Mouse (Mus musculus): ENCODE measurements at regions not wholly inside any gene's neighbourhood (a gene's known extent, or its start where the extent isn't known, plus 50 kb on each side); places are given as distances from the start of the nearest gene placed in this dataset.

- no peaks in the 10 kb centered on the region for H3K27me3 ChIP-seq (replicated peaks; ENCODE audit: low read depth, poor library complexity, severe bottlenecking)
- H3K36me3 ChIP-seq (replicated peaks): no peaks in the 10 kb centered on the region
- H3K27ac ChIP-seq (replicated peaks): no peak overlapping the region
- no peaks in the 10 kb centered on the region for H3K9me3 ChIP-seq
- DNase-seq (ENCODE audit: low spot score): no peak
- no peak overlapping the region for H3K4me3 ChIP-seq
- H3K4me1 ChIP-seq: peaks cover 41% of the 10 kb centered on the region
- 76% methylated on average over 13 of the region's 13 CpGs for WGBS
Observed at GRCm38 (mm10) chr6:140339731-140340130, 84.1 kb upstream of the Plekha5 start.

- Histone ChIP-seq H3K27ac (replicated peaks) (peak overlapping the region; percentile 86), H3K9me3 (no peaks in the 10 kb centered on the region), H3K4me1 (peaks cover 45% of the 10 kb centered on the region), H3K27me3 (replicated peaks; ENCODE audit: low read depth, poor library complexity, severe bottlenecking) (no peaks in the 10 kb centered on the region), H3K36me3 (replicated peaks) (no peaks in the 10 kb centered on the region), H3K4me3 (peak overlapping the region; percentile 28; the same call in 1 of the 2 replicates)
- 33% methylated on average over 19 of the region's 19 CpGs for WGBS
- DNase-seq (ENCODE audit: low spot score): no peak
Observed at GRCm38 (mm10) chr6:140337897-140338749, 85.7 kb upstream of the Plekha5 start.

- H3K36me3 ChIP-seq (replicated peaks): no peaks in the 10 kb centered on the region
- H3K4me1 ChIP-seq: peaks cover 47% of the 10 kb centered on the region
- H3K4me3 ChIP-seq: peak overlapping the region; percentile 28; the same call in 1 of the 2 replicates
- H3K9me3 ChIP-seq: no peaks in the 10 kb centered on the region
- DNase-seq (ENCODE audit: low spot score): peak; percentile 61
- WGBS: 0% methylated on average over 3 of the region's 3 CpGs
- H3K27ac ChIP-seq (replicated peaks): peak overlapping the region; percentile 86
- no peaks in the 10 kb centered on the region for H3K27me3 ChIP-seq (replicated peaks; ENCODE audit: low read depth, poor library complexity, severe bottlenecking)
Observed at GRCm38 (mm10) chr6:140337083-140337491, 86.8 kb upstream of the Plekha5 start.

GRCm38 (mm10) chr6:140336414-140336941 lies 87.4 kb upstream of the Plekha5 start:
- Histone ChIP-seq H3K36me3 (replicated peaks) (no peaks in the 10 kb centered on the region), H3K9me3 (no peaks in the 10 kb centered on the region), H3K4me1 (peaks cover 46% of the 10 kb centered on the region), H3K27ac (replicated peaks) (peak overlapping the region; percentile 86), H3K4me3 (peak overlapping the region; percentile 36), H3K27me3 (replicated peaks; ENCODE audit: low read depth, poor library complexity, severe bottlenecking) (no peaks in the 10 kb centered on the region)
- 2% methylated on average over 13 of the region's 13 CpGs for WGBS
- peak; percentile 56 for DNase-seq (ENCODE audit: low spot score)

- Histone ChIP-seq H3K27ac (replicated peaks) (no peak overlapping the region), H3K4me3 (no peak overlapping the region), H3K9me3 (no peaks in the 10 kb centered on the region), H3K4me1 (peaks cover 38% of the 10 kb centered on the region), H3K36me3 (replicated peaks) (no peaks in the 10 kb centered on the region), H3K27me3 (replicated peaks; ENCODE audit: low read depth, poor library complexity, severe bottlenecking) (no peaks in the 10 kb centered on the region)
- peak; percentile 29 for DNase-seq (ENCODE audit: low spot score)
- 41% methylated on average over 3 of the region's 3 CpGs for WGBS
Observed at GRCm38 (mm10) chr6:140333397-140333796, 90.5 kb upstream of the Plekha5 start.

- no peak overlapping the region for H3K4me3 ChIP-seq
- no peaks in the 10 kb centered on the region for H3K9me3 ChIP-seq
- H3K27me3 ChIP-seq (replicated peaks; ENCODE audit: low read depth, poor library complexity, severe bottlenecking): no peaks in the 10 kb centered on the region
- 95% methylated on average over 11 of the region's 11 CpGs for WGBS
- 0 out of 2 replicates have a peak, but pooled peaks cover 4% of the 10 kb centered on the region for H3K4me1 ChIP-seq
- H3K36me3 ChIP-seq (replicated peaks): no peaks in the 10 kb centered on the region
- no peak overlapping the region for H3K27ac ChIP-seq (replicated peaks)
- DNase-seq (ENCODE audit: low spot score): no peak
Observed at GRCm38 (mm10) chr6:140308641-140309040, 115.2 kb upstream of the Plekha5 start.

- no peak for DNase-seq (ENCODE audit: low spot score)
- Histone ChIP-seq H3K27ac (replicated peaks) (no peak overlapping the region), H3K36me3 (replicated peaks) (no peaks in the 10 kb centered on the region), H3K27me3 (replicated peaks; ENCODE audit: low read depth, poor library complexity, severe bottlenecking) (no peaks in the 10 kb centered on the region), H3K4me1 (0 out of 2 replicates have a peak, but pooled peaks cover 4% of the 10 kb centered on the region), H3K9me3 (no peaks in the 10 kb centered on the region), H3K4me3 (no peak overlapping the region)
- 94% methylated on average over 6 of the region's 6 CpGs for WGBS
Observed at GRCm38 (mm10) chr6:140306811-140307558, 116.9 kb upstream of the Plekha5 start.

- WGBS: 64% methylated on average over 5 of the region's 5 CpGs
- no peak overlapping the region for H3K27ac ChIP-seq (replicated peaks)
Observed at GRCm38 (mm10) chr6:140304105-140304504, 119.7 kb upstream of the Plekha5 start.

GRCm38 (mm10) chr6:140300470-140301145 lies 123.2 kb upstream of the Plekha5 start:
- H3K4me1 ChIP-seq: peaks cover 12% of the 10 kb centered on the region
- no peak overlapping the region for H3K27ac ChIP-seq (replicated peaks)
- H3K4me3 ChIP-seq: no peak overlapping the region
- WGBS: 52% methylated on average over 7 of the region's 7 CpGs
- H3K27me3 ChIP-seq (replicated peaks; ENCODE audit: low read depth, poor library complexity, severe bottlenecking): no peaks in the 10 kb centered on the region
- no peaks in the 10 kb centered on the region for H3K36me3 ChIP-seq (replicated peaks)
- no peak for DNase-seq (ENCODE audit: low spot score)
- no peaks in the 10 kb centered on the region for H3K9me3 ChIP-seq

More at GRCm38 (mm10) chr6:140304105-140304504, 119.7 kb upstream of the Plekha5 start:
- DNase-seq (ENCODE audit: low spot score): no peak
- H3K4me3 ChIP-seq: no peak overlapping the region
- H3K9me3 ChIP-seq: no peaks in the 10 kb centered on the region
- no peaks in the 10 kb centered on the region for H3K27me3 ChIP-seq (replicated peaks; ENCODE audit: low read depth, poor library complexity, severe bottlenecking)
- H3K4me1 ChIP-seq: peaks cover 12% of the 10 kb centered on the region
- H3K36me3 ChIP-seq (replicated peaks): no peaks in the 10 kb centered on the region

GRCm38 (mm10) chr6:140299653-140300052 lies 124.2 kb upstream of the Plekha5 start:
- H3K27ac ChIP-seq (replicated peaks): no peak overlapping the region
- no peak for DNase-seq (ENCODE audit: low spot score)
- H3K4me3 ChIP-seq: no peak overlapping the region
- 65% methylated on average over 7 of the region's 7 CpGs for WGBS
- H3K36me3 ChIP-seq (replicated peaks): no peaks in the 10 kb centered on the region
- H3K27me3 ChIP-seq (replicated peaks; ENCODE audit: low read depth, poor library complexity, severe bottlenecking): no peaks in the 10 kb centered on the region
- H3K4me1 ChIP-seq: peaks cover 12% of the 10 kb centered on the region
- no peaks in the 10 kb centered on the region for H3K9me3 ChIP-seq

GRCm38 (mm10) chr6:140297969-140298554 lies 125.8 kb upstream of the Plekha5 start:
- H3K4me1 ChIP-seq: peaks cover 7% of the 10 kb centered on the region
- DNase-seq (ENCODE audit: low spot score): no peak
- H3K4me3 ChIP-seq: no peak overlapping the region
- H3K9me3 ChIP-seq: no peaks in the 10 kb centered on the region
- no peaks in the 10 kb centered on the region for H3K36me3 ChIP-seq (replicated peaks)
- H3K27ac ChIP-seq (replicated peaks): no peak overlapping the region
- 77% methylated on average over 14 of the region's 14 CpGs for WGBS
- no peaks in the 10 kb centered on the region for H3K27me3 ChIP-seq (replicated peaks; ENCODE audit: low read depth, poor library complexity, severe bottlenecking)

GRCm38 (mm10) chr6:140297561-140297960 lies 126.3 kb upstream of the Plekha5 start:
- H3K4me3 ChIP-seq: no peak overlapping the region
- no peak overlapping the region for H3K27ac ChIP-seq (replicated peaks)
- 88% methylated on average over 6 of the region's 6 CpGs for WGBS
- no peak for DNase-seq (ENCODE audit: low spot score)
- H3K4me1 ChIP-seq: peaks cover 7% of the 10 kb centered on the region
- H3K9me3 ChIP-seq: no peaks in the 10 kb centered on the region
- no peaks in the 10 kb centered on the region for H3K27me3 ChIP-seq (replicated peaks; ENCODE audit: low read depth, poor library complexity, severe bottlenecking)
- H3K36me3 ChIP-seq (replicated peaks): no peaks in the 10 kb centered on the region

All from embryonic facial prominence, embryonic 10.5 days (tissue).